Mouse (Mus musculus) liver, embryonic 16.5 days (tissue): ENCODE measurements around the gene Slc26a1. TPM values are rescaled to one million over a fixed set of nuclear protein-coding genes. Genes with fewer than 3 reads are reported as not detected.

Source experiments
- ATAC-seq: fragments of 200-750 bp; cut with Nextera tagmentation; 2 replicates; pipeline ENCODE4 v1.8.0; 2017; ENCODE audit warnings: low read depth, mild to moderate bottlenecking, moderate number of reproducible peaks, moderate library complexity
- H3K27ac ChIP-seq: fragments of 300-500 bp; sonication (generic); 2 replicates; pipeline ENCODE4 v1.5.1; 2014; ENCODE audit warnings: mild to moderate bottlenecking, low read length
- H3K27me3 ChIP-seq: fragments of 300-500 bp; sonication (generic); 2 replicates; pipeline ENCODE4 v1.6.1; 2014; ENCODE audit warnings: low read depth, low read length, mixed read lengths; ENCODE audit not compliant: control insufficient read depth, insufficient read depth
- H3K36me3 ChIP-seq: fragments of 300-500 bp; sonication (generic); 2 replicates; pipeline ENCODE4 v1.6.1; 2014; ENCODE audit warnings: mild to moderate bottlenecking; ENCODE audit not compliant: control insufficient read depth, insufficient read depth
- H3K4me1 ChIP-seq: fragments of 300-500 bp; sonication (generic); 2 replicates; pipeline ENCODE4 v1.6.1; 2014; ENCODE audit warnings: low read depth, low read length, mixed read lengths; ENCODE audit not compliant: control insufficient read depth
- H3K4me2 ChIP-seq: fragments of 300-500 bp; sonication (generic); 2 replicates; pipeline ENCODE4 v1.6.1; 2014; ENCODE audit warnings: low read depth, low read length, mixed read lengths
- H3K4me3 ChIP-seq: fragments of 300-500 bp; sonication (generic); 2 replicates; pipeline ENCODE4 v1.5.1; 2014; ENCODE audit warnings: low read depth, mild to moderate bottlenecking, low read length
- H3K9ac ChIP-seq: fragments of 300-500 bp; sonication (generic); 2 replicates; pipeline ENCODE4 v1.6.1; 2014; ENCODE audit warnings: low read depth, low read length
- H3K9me3 ChIP-seq: fragments of 300-500 bp; sonication (generic); replicated peaks from 2 replicates; pipeline ENCODE4 v1.6.1; 2016; ENCODE audit warnings: low read length; ENCODE audit not compliant: control insufficient read depth
- WGBS: fragments of 180-500 bp; shearing (Covaris S2); extraction: QIAGEN DNeasy Blood & Tissue Kit; methylation state at CpG from one replicate; pipeline ENCODE4 v1.1.7; 2014; ENCODE audit not compliant: insufficient replicate concordance; 5-methylcytosine and 5-hydroxymethylcytosine counted together
- polyA plus RNA-seq: library from polyadenylated mRNA; unstranded; fragments of >200 nt; fragmentation: Nextera tagmentation; extraction: Ambion mirVana; gene quantifications from 2 replicates; pipeline ENCODE4 v1.2.1, GENCODE M21; 2015

Gene Slc26a1
- polyA plus RNA-seq, 1 experiment from 2014 or later, result 23.7 TPM

GRCm38 (mm10) chr5:108695861-108696260, 20.5 kb upstream of the Slc26a1 start:
- H3K4me1 ChIP-seq, result peaks cover 37% of the 10 kb centered on the region
- 84% methylated on average over 12 of the region's 12 CpGs for whole genome bisulfite sequencing
- no peak overlapping the region for H3K4me3 ChIP-seq
- no peak overlapping the region for H3K4me2 ChIP-seq
- no peaks in the 10 kb centered on the region for H3K27me3 ChIP-seq
- H3K9me3 ChIP-seq, result no peaks in the 10 kb centered on the region
- no peaks in the 10 kb centered on the region for H3K36me3 ChIP-seq
- no peak overlapping the region for H3K27ac ChIP-seq
- ATAC-seq, result no peak
- no peak overlapping the region for H3K9ac ChIP-seq

DNA sequence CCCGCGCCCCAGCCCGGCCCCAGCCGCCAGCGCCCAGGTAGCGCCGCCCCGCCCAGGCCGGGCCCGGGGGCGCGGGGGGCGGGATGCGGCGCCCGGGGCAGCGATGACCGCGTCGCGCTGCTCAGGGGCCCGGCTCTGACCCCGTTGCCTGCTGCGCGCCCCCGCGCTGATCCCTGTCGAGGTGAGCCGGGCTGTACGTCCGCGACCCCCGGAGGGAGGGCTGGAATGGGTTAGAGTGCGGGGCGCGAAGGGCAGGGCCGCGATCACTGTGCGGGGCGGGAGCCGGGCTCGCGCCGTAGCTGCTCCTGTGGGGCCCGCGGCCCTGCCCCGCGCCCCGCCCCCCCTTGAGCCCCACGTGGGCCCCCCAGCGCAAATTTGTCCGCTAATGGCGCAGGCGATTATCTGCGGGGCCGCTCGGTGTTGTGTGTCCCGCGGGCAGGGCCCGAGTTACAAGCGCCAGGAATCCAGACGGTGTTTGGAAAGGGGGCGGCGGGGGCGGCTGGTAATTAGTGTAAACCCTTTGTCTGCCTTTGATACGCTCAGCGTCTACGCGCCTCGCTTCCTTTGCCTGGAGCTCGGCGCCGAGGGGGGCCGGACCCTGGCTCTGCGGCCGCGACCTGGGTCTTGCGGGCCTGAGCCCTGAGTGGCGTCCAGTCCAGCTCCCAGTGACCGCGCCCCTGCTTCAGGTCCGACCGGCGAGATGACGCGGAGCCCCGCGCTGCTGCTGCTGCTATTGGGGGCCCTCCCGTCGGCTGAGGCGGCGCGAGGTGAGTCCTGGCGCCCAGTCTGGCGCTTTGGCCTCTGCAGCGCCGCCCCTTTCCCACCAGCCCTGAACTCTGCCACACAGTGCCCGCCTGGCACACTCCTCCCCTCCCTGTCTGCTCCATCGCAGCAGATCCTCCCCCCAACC, 19.2 kb upstream of the Slc26a1 start:
- H3K4me2 ChIP-seq, result peak overlapping the region; percentile 82
- H3K27ac ChIP-seq, result peak overlapping the region; percentile 57; the same call in 1 of the 2 replicates
- no peaks in the 10 kb centered on the region for H3K9me3 ChIP-seq
- H3K9ac ChIP-seq, result peak overlapping the region; percentile 83
- peak overlapping the region; percentile 75 for H3K4me3 ChIP-seq
- under 1% methylated on average over 76 of the region's 99 CpGs for WGBS
- H3K36me3 ChIP-seq, result no peaks in the 10 kb centered on the region
- H3K4me1 ChIP-seq, result peaks cover 35% of the 10 kb centered on the region
- ATAC-seq, result peak; percentile 53
- no peaks in the 10 kb centered on the region for H3K27me3 ChIP-seq

DNA sequence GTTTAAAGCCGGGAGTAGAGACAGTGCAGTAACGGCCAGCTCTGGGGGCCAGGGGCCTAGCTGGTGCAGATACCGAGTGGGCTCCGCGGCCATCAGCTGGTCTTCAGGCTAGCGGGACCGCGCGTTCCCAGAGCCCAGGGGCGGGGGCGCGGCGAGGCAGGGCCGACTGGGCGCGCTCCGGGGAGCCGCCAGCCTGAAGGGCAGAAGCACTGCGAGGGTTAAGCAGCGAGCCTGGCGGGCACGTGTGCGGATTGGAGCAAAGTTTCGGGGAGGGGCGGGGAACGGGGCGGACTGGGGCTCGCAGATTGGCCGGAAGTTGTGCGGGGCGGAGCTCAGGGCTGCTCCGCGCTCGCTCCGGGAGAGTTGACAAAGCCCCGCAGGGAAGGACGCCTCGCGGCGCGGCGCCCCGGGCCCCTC, 18.5 kb upstream of the Slc26a1 start:
- H3K27me3 ChIP-seq, result no peaks in the 10 kb centered on the region
- WGBS, result 0% methylated on average over 43 of the region's 43 CpGs
- no peaks in the 10 kb centered on the region for H3K9me3 ChIP-seq
- peak overlapping the region; percentile 75 for H3K4me3 ChIP-seq
- peak overlapping the region; percentile 83 for H3K9ac ChIP-seq
- no peaks in the 10 kb centered on the region for H3K36me3 ChIP-seq
- peak overlapping the region; percentile 82 for H3K4me2 ChIP-seq
- peaks cover 35% of the 10 kb centered on the region for H3K4me1 ChIP-seq
- peak; percentile 96 for ATAC-seq
- peak overlapping the region; percentile 57; the same call in 1 of the 2 replicates for H3K27ac ChIP-seq

- Histone ChIP-seq H3K36me3 (no peaks in the 10 kb centered on the region), H3K9ac (peak within 1 kb of the TSS; percentile 54), H3K4me2 (peak within 1 kb of the TSS; percentile 82), H3K27me3 (no peaks in the 10 kb centered on the region), H3K27ac (no peak within 1 kb of the TSS), H3K4me3 (peak within 1 kb of the TSS; percentile 75), H3K9me3 (no peaks in the 10 kb centered on the region), H3K4me1 (peaks cover 35% of the 10 kb centered on the region)
- 1% methylated on average over 15 of the region's 18 CpGs for WGBS
- peak; percentile 10; the same call in 1 of the 2 replicates for ATAC-seq
Observed at GRCm38 (mm10) chr5:108692271-108692670, 16.9 kb upstream of the Slc26a1 start, which contains the start of gene Fgfrl1. TSS of gene Fgfrl1 (plus strand) at chr5:108692382.

GRCm38 (mm10) chr5:108691152-108691551, 15.8 kb upstream of the Slc26a1 start:
- Histone ChIP-seq H3K4me2 (no peak overlapping the region), H3K27me3 (no peaks in the 10 kb centered on the region), H3K9ac (no peak overlapping the region), H3K36me3 (no peaks in the 10 kb centered on the region), H3K9me3 (no peaks in the 10 kb centered on the region), H3K4me1 (peaks cover 35% of the 10 kb centered on the region), H3K27ac (no peak overlapping the region), H3K4me3 (no peak overlapping the region)
- ATAC-seq, result no peak
- WGBS, result 47% methylated on average over 4 of the region's 4 CpGs

DNA sequence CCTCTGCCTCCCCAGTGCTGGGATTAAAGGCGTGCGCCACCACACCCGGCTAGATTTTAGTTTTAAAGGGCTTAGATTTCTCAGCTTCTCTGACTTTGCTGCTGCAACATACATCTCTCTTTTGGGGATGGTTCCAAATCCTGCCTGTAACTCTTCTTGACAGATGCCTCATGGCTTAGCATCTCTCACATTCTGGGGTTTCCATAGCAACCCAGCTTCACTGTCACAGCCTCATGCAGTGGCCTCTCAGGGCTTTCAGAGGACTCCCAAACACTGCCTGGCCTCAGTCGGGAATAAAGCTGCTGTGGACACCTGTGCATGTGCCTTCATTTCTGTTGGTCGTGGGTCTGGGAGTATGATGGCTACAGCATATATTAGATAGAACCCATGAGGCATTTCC, 13.7 kb upstream of the Slc26a1 start:
- Histone ChIP-seq H3K36me3 (no peaks in the 10 kb centered on the region), H3K4me2 (no peak overlapping the region), H3K27ac (no peak overlapping the region), H3K9me3 (no peaks in the 10 kb centered on the region), H3K27me3 (no peaks in the 10 kb centered on the region), H3K4me1 (peaks cover 21% of the 10 kb centered on the region), H3K9ac (no peak overlapping the region), H3K4me3 (no peak overlapping the region)
- no peak for ATAC-seq
- WGBS, result 68% methylated on average over 5 of the region's 5 CpGs

- no peak overlapping the region for H3K9ac ChIP-seq
- no peaks in the 10 kb centered on the region for H3K36me3 ChIP-seq
- no peaks in the 10 kb centered on the region for H3K9me3 ChIP-seq
- WGBS, result 84% methylated on average over 6 of the region's 6 CpGs
- H3K27ac ChIP-seq, result no peak overlapping the region
- no peaks in the 10 kb centered on the region for H3K27me3 ChIP-seq
- no peak overlapping the region for H3K4me2 ChIP-seq
- ATAC-seq, result no peak
- H3K4me1 ChIP-seq, result peaks cover 22% of the 10 kb centered on the region
- no peak overlapping the region for H3K4me3 ChIP-seq
Observed at GRCm38 (mm10) chr5:108680871-108681270, 5.5 kb upstream of the Slc26a1 start.

- no peaks in the 10 kb centered on the region for H3K27me3 ChIP-seq
- 44% methylated on average over 3 of the region's 3 CpGs for WGBS
- H3K4me3 ChIP-seq, result no peak overlapping the region
- H3K9ac ChIP-seq, result no peak overlapping the region
- H3K4me1 ChIP-seq, result peaks cover 31% of the 10 kb centered on the region
- H3K4me2 ChIP-seq, result no peak overlapping the region
- no peak for ATAC-seq
- H3K27ac ChIP-seq, result no peak overlapping the region
- no peaks in the 10 kb centered on the region for H3K9me3 ChIP-seq
- H3K36me3 ChIP-seq, result no peaks in the 10 kb centered on the region
Observed at GRCm38 (mm10) chr5:108679909-108680308, 4.5 kb upstream of the Slc26a1 start.

- WGBS, result 73% methylated on average over 6 of the region's 6 CpGs
- no peak overlapping the region for H3K4me3 ChIP-seq
- peaks cover 41% of the 10 kb centered on the region for H3K4me1 ChIP-seq
- no peaks in the 10 kb centered on the region for H3K27me3 ChIP-seq
- no peaks in the 10 kb centered on the region for H3K9me3 ChIP-seq
- no peak overlapping the region for H3K9ac ChIP-seq
- H3K36me3 ChIP-seq, result no peaks in the 10 kb centered on the region
- no peak for ATAC-seq
- no peak overlapping the region; the same call in 1 of the 2 replicates for H3K27ac ChIP-seq
- no peak overlapping the region for H3K4me2 ChIP-seq
Observed at GRCm38 (mm10) chr5:108678296-108678854, 3.0 kb upstream of the Slc26a1 start.
